Mouse (Mus musculus): Measurements from ENCODE around the gene Map2k2.

DNA sequence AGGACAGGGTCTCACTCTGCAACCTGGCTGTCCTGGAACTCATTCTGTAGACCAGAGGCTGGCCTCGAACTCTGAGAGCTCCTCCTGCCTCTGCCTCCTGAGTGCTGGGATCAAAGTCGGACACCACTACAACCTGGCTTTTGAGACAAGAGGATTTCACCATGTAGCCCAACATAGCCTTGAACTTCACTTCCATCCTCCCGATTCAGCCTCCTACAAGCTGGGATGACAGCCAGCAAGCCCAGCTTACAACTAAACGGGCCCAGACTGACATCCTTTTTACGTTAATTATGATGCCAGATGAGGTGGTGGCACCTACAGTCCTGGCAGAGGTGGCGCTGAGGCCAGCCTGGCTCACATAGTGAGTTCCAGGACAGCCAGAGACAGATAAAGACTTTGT lies 46.8 kb upstream of the Map2k2 start:
- TF ChIP-seq CTCF (IDR thresholded peaks at IDR 0.05 in 2 of 3, conservative IDR thresholded peaks at IDR 0.05 in 1 of 3; ENCODE audit: control insufficient read depth in 1 of 3, insufficient read depth in 1 of 3, low read depth in 2 of 3, low read length in 3 of 3, poor library complexity in 1 of 3, severe bottlenecking in 1 of 3) = no peak
- TF ChIP-seq TCF12 (IDR thresholded peaks at IDR 0.05; ENCODE audit: low read depth, low read length) = no peak
- no peak for TF ChIP-seq ZMIZ1 (IDR thresholded peaks at IDR 0.05; ENCODE audit: low read depth, low read length)
- no peak for TF ChIP-seq CHD2 (IDR thresholded peaks at IDR 0.05; ENCODE audit: low read length)
- TF ChIP-seq ELF1 (IDR thresholded peaks at IDR 0.05; ENCODE audit: low read depth, low read length) = no peak
- no peak for TF ChIP-seq MYC (IDR thresholded peaks at IDR 0.05; ENCODE audit: low read depth, low read length)
- no peak for TF ChIP-seq USF1 (IDR thresholded peaks at IDR 0.05; ENCODE audit: low read depth, low read length)
- no peak for TF ChIP-seq POLR2A (IDR thresholded peaks at IDR 0.05; ENCODE audit: control insufficient read depth in 1 of 2, insufficient read depth in 1 of 2, low read depth in 1 of 2, low read length in 2 of 2, poor library complexity in 1 of 2)
- no peak for TF ChIP-seq MEF2A (IDR thresholded peaks at IDR 0.05; ENCODE audit: extremely low read depth, insufficient replicate concordance, low read depth, low read length, poor library complexity, severe bottlenecking)

Data from MEL (cell line).